Mouse (Mus musculus): ENCODE measurements around the gene Tagln2. TPM values are rescaled to one million over a fixed set of nuclear protein-coding genes. Genes with fewer than 3 reads are reported as not detected.
A peak's percentile ranks its signal among the peaks of the same experiment; 100 is the strongest.

The Tagln2 gene
- total and polyA plus RNA-seq, 3 experiments = 679 to 1,501 (median 1,068) TPM

DNA sequence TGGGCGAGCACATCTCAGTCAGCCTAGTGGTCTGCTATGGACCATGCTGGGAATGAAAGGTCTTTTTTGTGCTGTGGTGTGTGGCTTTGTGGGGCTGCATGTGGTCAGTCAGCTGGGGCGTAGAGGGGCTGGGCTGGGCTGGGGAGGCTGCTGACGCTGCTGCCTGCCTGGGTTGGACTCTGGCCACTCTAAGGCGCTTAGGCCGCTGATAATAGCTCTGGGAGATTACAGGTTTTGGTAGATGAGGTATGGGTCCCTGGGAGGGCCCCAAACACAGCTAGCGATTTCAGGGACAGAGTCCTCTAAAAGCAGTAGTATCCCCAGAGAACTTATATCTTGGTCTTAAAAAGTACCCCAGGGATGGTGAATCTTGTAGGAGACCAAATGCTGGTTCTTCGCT lies 11.0 kb upstream of the Tagln2 start:
- Histone ChIP-seq H3K4me1 (ENCODE audit: insufficient read depth, low read depth, low read length) (peaks cover 7% of the 10 kb centered on the region; the same call in 1 of the 2 replicates), H3K9me3 (replicated peaks) (no peaks in the 10 kb centered on the region), H3K4me3 (ENCODE audit: low read depth, low read length) (no peak overlapping the region), H3K36me3 (replicated peaks) (no peaks in the 10 kb centered on the region), H3K27me3 (ENCODE audit: insufficient read depth, low read length) (peaks cover 47% of the 10 kb centered on the region)
- DNase-seq (ENCODE audit: low spot score) = no peak
- ATAC-seq (ENCODE audit: extremely low read depth, insufficient number of reproducible peaks, low FRiP score, poor library complexity, severe bottlenecking) = no peak
- no peak for TF ChIP-seq GATA2 (IDR thresholded peaks at IDR 0.05; ENCODE audit: borderline replicate concordance, low read depth, low read length)

DNA sequence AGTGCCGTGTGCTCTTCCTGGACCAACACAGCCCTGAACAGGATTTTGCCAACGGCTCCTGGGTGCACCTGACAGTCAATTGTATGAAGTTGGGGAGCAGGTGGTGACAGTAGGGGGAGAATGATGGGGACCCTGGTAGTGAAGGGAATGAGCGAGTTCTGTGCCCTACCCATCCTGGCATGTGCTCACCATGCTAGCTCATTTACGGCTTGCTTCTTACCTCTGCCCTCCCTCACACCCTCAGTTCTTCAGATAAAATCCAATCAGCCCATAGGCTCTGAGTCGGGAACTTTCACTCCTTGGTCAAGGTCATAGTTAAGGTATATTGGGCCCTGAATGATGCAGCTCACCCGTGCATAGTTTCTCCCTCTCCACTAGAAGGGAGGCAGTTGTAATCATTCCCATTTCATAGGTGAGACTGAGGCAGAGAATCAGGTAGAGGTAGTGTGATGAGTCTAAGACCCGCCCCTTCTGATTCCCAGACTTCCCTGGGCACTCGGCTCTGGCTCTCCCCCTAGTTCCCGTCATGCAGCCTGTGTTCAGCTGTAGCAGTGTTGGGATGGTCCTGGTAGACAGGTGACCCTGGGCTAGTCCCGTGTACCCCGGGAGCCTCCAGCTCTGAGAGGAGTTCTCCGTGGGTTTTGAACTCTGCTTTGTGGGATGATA lies 10.1 kb upstream of the Tagln2 start:
- DNase-seq (ENCODE audit: low spot score) = no peak
- H3K27me3 ChIP-seq (ENCODE audit: insufficient read depth, low read length) = peaks cover 49% of the 10 kb centered on the region
- TF ChIP-seq CTCF (IDR thresholded peaks at IDR 0.05; ENCODE audit: low read depth, low read length) (no peak), GATA2 (IDR thresholded peaks at IDR 0.05; ENCODE audit: borderline replicate concordance, low read depth, low read length) (no peak), POLR2AphosphoS5 (IDR thresholded peaks at IDR 0.05; ENCODE audit: insufficient replicate concordance, low read depth, low read length) (no peak), TAL1 (conservative IDR thresholded peaks at IDR 0.05; ENCODE audit: low read depth, low read length) (no peak), GATA1 (IDR thresholded peaks at IDR 0.05; ENCODE audit: borderline replicate concordance, low read length) (no peak)
- H3K4me1 ChIP-seq (ENCODE audit: insufficient read depth, low read depth, low read length) = peaks cover 7% of the 10 kb centered on the region; the same call in 1 of the 2 replicates
- no peaks in the 10 kb centered on the region for H3K9me3 ChIP-seq (replicated peaks)
- no peaks in the 10 kb centered on the region for H3K36me3 ChIP-seq (replicated peaks)
- ATAC-seq (ENCODE audit: extremely low read depth, insufficient number of reproducible peaks, low FRiP score, poor library complexity, severe bottlenecking) = no peak
- no peak overlapping the region for H3K4me3 ChIP-seq (ENCODE audit: low read depth, low read length)

DNA sequence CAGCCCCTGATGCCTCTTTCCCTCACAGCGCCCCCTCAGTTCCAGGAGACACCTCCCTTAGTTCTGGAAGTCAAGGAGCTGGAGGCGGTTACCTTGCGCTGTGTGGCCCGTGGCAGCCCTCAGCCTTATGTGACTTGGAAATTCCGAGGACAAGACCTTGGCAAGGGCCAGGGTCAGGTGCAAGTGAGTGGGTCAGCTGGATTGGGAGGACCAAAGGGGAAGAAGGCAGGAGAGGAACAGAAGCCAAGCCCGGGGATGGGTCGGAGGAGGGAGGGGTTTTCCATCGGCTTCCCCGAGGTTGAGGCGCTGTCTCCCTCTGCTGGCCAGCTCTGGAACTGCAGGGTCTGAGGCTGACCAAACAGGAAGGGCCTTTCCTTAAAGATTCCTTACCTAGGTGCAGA lies 9.6 kb upstream of the Tagln2 start:
- Histone ChIP-seq H3K9me3 (replicated peaks) (no peaks in the 10 kb centered on the region), H3K36me3 (replicated peaks) (no peaks in the 10 kb centered on the region), H3K4me1 (ENCODE audit: insufficient read depth, low read depth, low read length) (peaks cover 7% of the 10 kb centered on the region; the same call in 1 of the 2 replicates), H3K4me3 (ENCODE audit: low read depth, low read length) (no peak overlapping the region; the same call in 1 of the 2 replicates), H3K27me3 (ENCODE audit: insufficient read depth, low read length) (peaks cover 52% of the 10 kb centered on the region)
- ATAC-seq (ENCODE audit: extremely low read depth, insufficient number of reproducible peaks, low FRiP score, poor library complexity, severe bottlenecking) (0 out of 2 replicates have a peak, but pooled peaks have one; percentile 51), DNase-seq (ENCODE audit: low spot score) (peak; percentile 70)
- TF ChIP-seq CTCF (IDR thresholded peaks at IDR 0.05; ENCODE audit: low read depth, low read length) (peak; percentile 96), GATA2 (IDR thresholded peaks at IDR 0.05; ENCODE audit: borderline replicate concordance, low read depth, low read length) (no peak)

DNA sequence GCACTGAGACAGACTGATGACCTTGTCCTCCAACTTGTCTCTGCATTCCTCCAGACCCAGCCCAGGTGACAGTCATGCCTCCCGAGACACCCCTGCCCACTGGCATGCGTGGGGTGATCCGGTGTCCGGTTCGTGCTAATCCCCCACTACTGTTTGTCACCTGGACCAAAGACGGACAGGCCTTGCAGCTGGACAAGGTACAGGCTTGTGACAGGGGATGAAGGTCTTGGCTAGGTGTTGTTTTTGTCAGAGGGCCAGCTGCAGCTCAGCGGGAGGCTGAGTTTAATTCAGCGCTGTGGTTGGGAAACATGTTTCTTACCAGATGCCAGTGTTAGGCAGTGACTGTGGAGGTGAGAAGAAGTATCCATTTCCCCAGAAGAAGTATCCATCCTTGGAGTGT lies 7.8 kb upstream of the Tagln2 start:
- Histone ChIP-seq H3K4me3 (ENCODE audit: low read depth, low read length) (no peak overlapping the region), H3K36me3 (replicated peaks) (no peaks in the 10 kb centered on the region)
- no peak for DNase-seq (ENCODE audit: low spot score)

DNA sequence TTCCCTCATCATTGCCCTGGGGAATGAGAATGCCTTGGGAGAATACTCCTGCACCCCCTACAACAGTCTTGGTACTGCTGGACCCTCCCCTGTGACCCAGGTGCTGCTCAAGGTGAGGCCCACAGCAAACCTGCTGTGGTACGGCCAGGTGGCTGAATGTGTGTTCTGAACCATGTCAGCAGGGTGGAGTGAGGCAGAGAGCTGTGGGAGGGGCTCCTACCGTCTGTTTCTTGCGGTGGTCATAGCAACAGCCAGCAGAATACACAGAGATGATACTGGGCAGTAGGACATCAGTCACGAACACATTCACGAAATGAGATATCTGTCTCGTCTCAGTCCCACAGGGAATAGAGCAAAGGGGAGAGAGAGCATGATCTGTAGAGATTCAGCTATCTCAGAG lies 6.3 kb upstream of the Tagln2 start:
- Histone ChIP-seq H3K4me1 (ENCODE audit: insufficient read depth, low read depth, low read length) (peaks cover 7% of the 10 kb centered on the region; the same call in 1 of the 2 replicates), H3K9me3 (replicated peaks) (no peaks in the 10 kb centered on the region), H3K27me3 (ENCODE audit: insufficient read depth, low read length) (peaks cover 74% of the 10 kb centered on the region), H3K4me3 (ENCODE audit: low read depth, low read length) (no peak overlapping the region), H3K36me3 (replicated peaks) (no peaks in the 10 kb centered on the region)
- TF ChIP-seq POLR2AphosphoS5 (IDR thresholded peaks at IDR 0.05; ENCODE audit: insufficient replicate concordance, low read depth, low read length) = no peak
- TF ChIP-seq TAL1 (conservative IDR thresholded peaks at IDR 0.05; ENCODE audit: low read depth, low read length) = no peak
- no peak for TF ChIP-seq GATA1 (IDR thresholded peaks at IDR 0.05; ENCODE audit: borderline replicate concordance, low read length)
- TF ChIP-seq CTCF (IDR thresholded peaks at IDR 0.05; ENCODE audit: low read depth, low read length) = no peak
- ATAC-seq (ENCODE audit: extremely low read depth, insufficient number of reproducible peaks, low FRiP score, poor library complexity, severe bottlenecking) (no peak), DNase-seq (ENCODE audit: low spot score) (no peak)

More for the DNA sequence above, 7.8 kb upstream of the Tagln2 start:
- Histone ChIP-seq H3K4me1 (ENCODE audit: insufficient read depth, low read depth, low read length) (peaks cover 7% of the 10 kb centered on the region; the same call in 1 of the 2 replicates), H3K27me3 (ENCODE audit: insufficient read depth, low read length) (peaks cover 67% of the 10 kb centered on the region), H3K9me3 (replicated peaks) (no peaks in the 10 kb centered on the region)
- no peak for ATAC-seq (ENCODE audit: extremely low read depth, insufficient number of reproducible peaks, low FRiP score, poor library complexity, severe bottlenecking)
- TF ChIP-seq CTCF (IDR thresholded peaks at IDR 0.05; ENCODE audit: low read depth, low read length) = no peak
- no peak for TF ChIP-seq GATA2 (IDR thresholded peaks at IDR 0.05; ENCODE audit: borderline replicate concordance, low read depth, low read length)
- TF ChIP-seq GATA1 (IDR thresholded peaks at IDR 0.05; ENCODE audit: borderline replicate concordance, low read length) = no peak
- no peak for TF ChIP-seq POLR2AphosphoS5 (IDR thresholded peaks at IDR 0.05; ENCODE audit: insufficient replicate concordance, low read depth, low read length)
- no peak for TF ChIP-seq TAL1 (conservative IDR thresholded peaks at IDR 0.05; ENCODE audit: low read depth, low read length)

DNA sequence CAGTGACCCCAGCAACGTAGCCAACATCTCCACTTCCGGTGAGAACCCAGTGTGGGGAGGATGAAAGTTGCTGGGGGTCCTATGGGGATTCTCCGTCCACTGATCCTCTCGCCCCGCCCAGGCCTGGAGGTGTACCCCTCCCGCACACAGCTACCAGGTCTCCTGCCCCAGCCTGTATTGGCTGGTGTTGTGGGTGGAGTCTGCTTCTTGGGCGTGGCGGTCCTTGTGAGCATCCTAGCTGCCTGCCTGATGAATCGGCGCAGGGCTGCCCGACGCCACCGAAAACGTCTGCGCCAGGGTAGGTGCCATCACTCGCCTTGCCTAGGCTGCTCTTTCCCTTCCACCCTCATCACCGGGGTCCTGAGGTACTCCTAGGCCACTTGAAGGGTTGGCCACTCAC lies 3.8 kb upstream of the Tagln2 start:
- TF ChIP-seq TAL1 (conservative IDR thresholded peaks at IDR 0.05; ENCODE audit: low read depth, low read length) = no peak
- Histone ChIP-seq H3K36me3 (replicated peaks) (no peaks in the 10 kb centered on the region), H3K27me3 (ENCODE audit: insufficient read depth, low read length) (peaks cover 64% of the 10 kb centered on the region), H3K9me3 (replicated peaks) (no peaks in the 10 kb centered on the region), H3K4me1 (ENCODE audit: insufficient read depth, low read depth, low read length) (peaks cover 10% of the 10 kb centered on the region), H3K4me3 (ENCODE audit: low read depth, low read length) (no peak overlapping the region)
- DNase-seq (ENCODE audit: low spot score) (no peak), ATAC-seq (ENCODE audit: extremely low read depth, insufficient number of reproducible peaks, low FRiP score, poor library complexity, severe bottlenecking) (no peak)

- H3K9me3 ChIP-seq (replicated peaks) = no peaks in the 10 kb centered on the region
- peaks cover 51% of the 10 kb centered on the region for H3K27me3 ChIP-seq (ENCODE audit: insufficient read depth, low read length)
- DNase-seq (ENCODE audit: low spot score) = no peak
- no peak overlapping the region for H3K4me3 ChIP-seq (ENCODE audit: low read depth, low read length)
- peaks cover 22% of the 10 kb centered on the region for H3K4me1 ChIP-seq (ENCODE audit: insufficient read depth, low read depth, low read length)
- peaks cover 9% of the 10 kb centered on the region for H3K36me3 ChIP-seq (replicated peaks)
- ATAC-seq (ENCODE audit: extremely low read depth, insufficient number of reproducible peaks, low FRiP score, poor library complexity, severe bottlenecking) = no peak
- TF ChIP-seq TAL1 (conservative IDR thresholded peaks at IDR 0.05; ENCODE audit: low read depth, low read length) (no peak), POLR2AphosphoS5 (IDR thresholded peaks at IDR 0.05; ENCODE audit: insufficient replicate concordance, low read depth, low read length) (no peak), GATA2 (IDR thresholded peaks at IDR 0.05; ENCODE audit: borderline replicate concordance, low read depth, low read length) (no peak), GATA1 (IDR thresholded peaks at IDR 0.05; ENCODE audit: borderline replicate concordance, low read length) (no peak)
These were observed 2.4 kb upstream of the Tagln2 start for GRCm38 (mm10) chr1:172497428-172497827.

All from G1E (cell line).